Mouse (Mus musculus): ENCODE data around the gene Tdrd6. TPM values are rescaled to one million over a fixed set of nuclear protein-coding genes. Genes with fewer than 3 reads are reported as not detected.

The Tdrd6 gene
- total and polyA plus RNA-seq, 2 experiments from 2014 or later, result 0.75 to 1.4 TPM

DNA sequence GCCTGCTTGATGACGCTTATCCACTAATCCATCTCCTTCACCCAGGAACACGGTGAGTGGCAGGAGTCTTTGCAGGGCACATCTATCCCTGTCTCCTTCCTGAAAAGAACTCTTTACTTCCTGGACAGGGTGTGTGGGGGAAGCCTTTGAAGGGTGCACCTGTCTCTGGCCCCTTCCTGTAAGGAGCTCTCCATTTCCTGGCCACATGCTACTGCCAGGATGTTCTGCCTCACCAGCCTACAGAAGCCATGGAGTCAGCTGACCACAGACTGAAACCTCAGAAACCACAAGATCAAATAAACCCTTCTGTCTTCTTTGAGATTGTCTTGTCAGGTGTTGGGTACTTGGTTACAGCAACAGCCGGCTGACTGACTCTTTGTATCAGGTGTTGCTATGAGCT, 15.0 kb upstream of the Tdrd6 start:
- H3K9me3 ChIP-seq (ENCODE audit: low read length), result no peaks in the 10 kb centered on the region
- no peak overlapping the region for H3K27ac ChIP-seq (ENCODE audit: low read depth, low read length)
- no peaks in the 10 kb centered on the region for H3K27me3 ChIP-seq (ENCODE audit: insufficient read depth, low read length)
- no peak overlapping the region for H3K4me2 ChIP-seq (ENCODE audit: low read depth, low read length, poor library complexity, severe bottlenecking)
- H3K9ac ChIP-seq (replicated peaks; ENCODE audit: low read length, poor library complexity, severe bottlenecking), result no peak overlapping the region
- no peaks in the 10 kb centered on the region for H3K4me1 ChIP-seq (ENCODE audit: insufficient read depth, low read length)
- H3K36me3 ChIP-seq (ENCODE audit: insufficient read depth, low read length), result peaks cover 29% of the 10 kb centered on the region
- TF ChIP-seq CTCF (IDR thresholded peaks at IDR 0.05), result no peak
- ATAC-seq (ENCODE audit: low FRiP score) (no peak), DNase-seq (ENCODE audit: low spot score) (no peak)
- no peak overlapping the region for H3K4me3 ChIP-seq (ENCODE audit: low read depth, low read length)
- 89% methylated on average over 3 of the region's 3 CpGs for WGBS

DNA sequence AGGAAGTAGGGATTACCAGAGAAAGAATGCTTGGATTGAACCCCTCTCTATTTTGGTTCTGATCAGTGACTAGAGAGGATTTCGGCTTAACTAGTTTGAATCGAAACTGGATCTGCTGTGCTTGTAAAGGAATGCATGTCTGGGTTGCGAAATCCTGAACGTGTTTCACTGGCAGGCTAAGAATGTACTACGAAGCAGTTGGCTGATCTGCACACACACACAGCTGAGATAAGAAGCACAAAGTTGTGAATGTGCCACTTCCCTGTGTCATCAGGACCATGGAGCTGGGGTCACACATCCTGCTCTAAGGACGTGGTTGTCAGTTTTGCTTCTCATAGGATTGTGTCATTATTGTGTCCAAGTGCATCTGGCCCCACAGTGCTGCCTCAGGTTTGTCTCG, 14.3 kb upstream of the Tdrd6 start:
- H3K4me1 ChIP-seq (ENCODE audit: insufficient read depth, low read length), result no peaks in the 10 kb centered on the region
- no peak overlapping the region for H3K27ac ChIP-seq (ENCODE audit: low read depth, low read length)
- no peak overlapping the region for H3K9ac ChIP-seq (replicated peaks; ENCODE audit: low read length, poor library complexity, severe bottlenecking)
- no peaks in the 10 kb centered on the region for H3K9me3 ChIP-seq (ENCODE audit: low read length)
- H3K36me3 ChIP-seq (ENCODE audit: insufficient read depth, low read length), result peaks cover 29% of the 10 kb centered on the region
- ATAC-seq (ENCODE audit: low FRiP score) (no peak), DNase-seq (ENCODE audit: low spot score) (no peak)
- H3K4me2 ChIP-seq (ENCODE audit: low read depth, low read length, poor library complexity, severe bottlenecking), result no peak overlapping the region
- H3K27me3 ChIP-seq (ENCODE audit: insufficient read depth, low read length), result no peaks in the 10 kb centered on the region
- 73% methylated on average over 7 of the region's 7 CpGs for WGBS
- no peak for TF ChIP-seq CTCF (IDR thresholded peaks at IDR 0.05)
- no peak overlapping the region for H3K4me3 ChIP-seq (ENCODE audit: low read depth, low read length)

DNA sequence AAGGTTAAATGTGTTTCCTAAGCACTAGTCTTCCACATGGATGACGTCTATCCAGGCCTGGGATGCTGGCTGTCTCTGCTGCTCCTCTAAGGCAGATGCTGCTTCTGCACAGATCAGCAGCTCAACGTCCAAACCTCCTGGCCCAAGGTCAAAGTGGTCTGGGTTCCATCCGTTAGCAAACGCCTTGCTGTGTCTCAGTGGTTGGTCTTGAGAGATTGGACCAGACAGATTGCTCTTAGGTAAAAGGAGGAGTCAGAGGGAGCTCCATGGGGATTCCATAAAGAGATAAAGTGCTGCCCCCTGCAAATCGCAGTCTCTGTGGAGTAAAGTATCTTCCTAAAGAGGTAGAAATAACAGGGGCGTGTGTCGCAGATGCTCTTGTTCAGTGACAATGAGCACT, 13.1 kb upstream of the Tdrd6 start:
- H3K27ac ChIP-seq (ENCODE audit: low read depth, low read length), result no peak overlapping the region
- no peaks in the 10 kb centered on the region for H3K27me3 ChIP-seq (ENCODE audit: insufficient read depth, low read length)
- WGBS, result 80% methylated on average over 7 of the region's 7 CpGs
- H3K4me1 ChIP-seq (ENCODE audit: insufficient read depth, low read length), result no peaks in the 10 kb centered on the region
- ATAC-seq (ENCODE audit: low FRiP score) (no peak), DNase-seq (ENCODE audit: low spot score) (no peak)
- no peaks in the 10 kb centered on the region for H3K9me3 ChIP-seq (ENCODE audit: low read length)
- no peak for TF ChIP-seq CTCF (IDR thresholded peaks at IDR 0.05)
- H3K9ac ChIP-seq (replicated peaks; ENCODE audit: low read length, poor library complexity, severe bottlenecking), result no peak overlapping the region
- H3K36me3 ChIP-seq (ENCODE audit: insufficient read depth, low read length), result peaks cover 29% of the 10 kb centered on the region
- H3K4me2 ChIP-seq (ENCODE audit: low read depth, low read length, poor library complexity, severe bottlenecking), result no peak overlapping the region
- H3K4me3 ChIP-seq (ENCODE audit: low read depth, low read length), result no peak overlapping the region

DNA sequence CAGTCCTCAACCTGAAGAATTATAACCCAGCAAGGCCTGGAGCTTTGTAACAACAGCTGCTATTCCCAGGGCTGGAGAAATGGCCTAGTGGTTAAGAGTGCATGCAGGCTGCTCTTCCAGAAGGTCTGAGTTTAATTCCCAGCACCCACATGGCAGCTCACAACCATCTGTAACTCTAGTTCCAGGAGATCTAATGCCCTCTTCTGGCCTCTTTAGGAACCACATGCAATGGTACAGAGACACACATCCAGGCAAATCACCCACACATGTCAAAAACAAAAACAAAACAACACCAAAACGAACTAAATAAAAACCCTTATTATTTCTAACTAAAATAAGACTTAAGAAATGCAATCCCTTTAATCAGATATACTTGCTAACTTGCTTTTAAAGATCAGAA, 10.7 kb upstream of the Tdrd6 start:
- Histone ChIP-seq H3K4me1 (ENCODE audit: insufficient read depth, low read length) (no peaks in the 10 kb centered on the region), H3K4me3 (ENCODE audit: low read depth, low read length) (no peak overlapping the region), H3K9me3 (ENCODE audit: low read length) (no peaks in the 10 kb centered on the region), H3K27ac (ENCODE audit: low read depth, low read length) (no peak overlapping the region), H3K4me2 (ENCODE audit: low read depth, low read length, poor library complexity, severe bottlenecking) (no peak overlapping the region), H3K9ac (replicated peaks; ENCODE audit: low read length, poor library complexity, severe bottlenecking) (no peak overlapping the region), H3K27me3 (ENCODE audit: insufficient read depth, low read length) (no peaks in the 10 kb centered on the region), H3K36me3 (ENCODE audit: insufficient read depth, low read length) (peaks cover 26% of the 10 kb centered on the region)
- DNase-seq (ENCODE audit: low spot score) (no peak), ATAC-seq (ENCODE audit: low FRiP score) (no peak)
- peak; percentile 31; the same call in 1 of the 2 replicates for TF ChIP-seq CTCF (IDR thresholded peaks at IDR 0.05)
- WGBS, result 95% methylated on average over 1 of the region's 1 CpGs

DNA sequence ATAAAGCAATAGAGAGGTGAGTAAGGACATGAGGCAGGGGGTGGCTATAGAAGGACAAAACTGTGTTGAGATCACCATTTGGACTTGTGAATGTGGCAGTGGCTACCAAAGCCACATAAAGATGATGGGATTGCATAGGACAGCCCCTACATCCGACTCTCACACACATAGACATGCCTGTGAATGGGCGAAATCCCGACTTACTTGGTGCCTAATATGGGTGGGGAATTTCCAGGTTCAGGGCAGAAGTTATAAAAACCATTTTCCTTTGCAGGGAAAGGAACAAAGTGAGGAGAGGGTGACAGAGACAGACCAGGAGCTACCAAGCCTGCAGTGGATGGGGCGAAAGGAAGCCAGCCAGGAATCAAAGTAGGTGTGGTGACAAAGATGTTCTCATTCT, 7.0 kb upstream of the Tdrd6 start:
- Histone ChIP-seq H3K36me3 (ENCODE audit: insufficient read depth, low read length) (no peaks in the 10 kb centered on the region; the same call in 1 of the 2 replicates), H3K9me3 (ENCODE audit: low read length) (no peaks in the 10 kb centered on the region), H3K9ac (replicated peaks; ENCODE audit: low read length, poor library complexity, severe bottlenecking) (no peak overlapping the region), H3K4me1 (ENCODE audit: insufficient read depth, low read length) (no peaks in the 10 kb centered on the region), H3K27ac (ENCODE audit: low read depth, low read length) (no peak overlapping the region), H3K4me3 (ENCODE audit: low read depth, low read length) (no peak overlapping the region), H3K4me2 (ENCODE audit: low read depth, low read length, poor library complexity, severe bottlenecking) (no peak overlapping the region), H3K27me3 (ENCODE audit: insufficient read depth, low read length) (no peaks in the 10 kb centered on the region)
- DNase-seq (ENCODE audit: low spot score), result no peak
- ATAC-seq (ENCODE audit: low FRiP score), result no peak
- no peak for TF ChIP-seq CTCF (IDR thresholded peaks at IDR 0.05)
- WGBS, result 96% methylated on average over 4 of the region's 4 CpGs

DNA sequence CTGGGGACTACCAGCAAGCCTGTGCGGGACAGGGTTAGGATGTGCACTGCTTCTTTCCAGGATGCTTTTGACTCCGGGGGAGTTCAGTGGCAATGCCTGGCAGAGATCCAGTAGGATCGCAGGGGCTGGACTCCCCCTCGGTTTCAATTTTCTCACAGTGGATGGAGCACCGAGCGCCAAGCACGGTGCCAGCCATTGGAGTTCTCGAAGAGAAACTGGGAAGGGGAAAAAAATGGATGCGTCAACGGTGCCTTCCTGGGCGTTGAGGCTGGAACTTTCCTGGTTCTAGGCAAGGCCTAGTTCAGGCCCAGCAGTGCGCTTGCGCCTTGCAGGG, 295 bp upstream of the Tdrd6 start:
- Histone ChIP-seq H3K9ac (replicated peaks; ENCODE audit: low read length, poor library complexity, severe bottlenecking) (peak overlapping the region; percentile 59; the same call in 1 of the 2 replicates), H3K9me3 (ENCODE audit: low read length) (no peaks in the 10 kb centered on the region; the same call in 1 of the 2 replicates), H3K27ac (ENCODE audit: low read depth, low read length) (no peak overlapping the region), H3K4me1 (ENCODE audit: insufficient read depth, low read length) (0 out of 2 replicates have a peak, but pooled peaks cover 6% of the 10 kb centered on the region), H3K4me3 (ENCODE audit: low read depth, low read length) (peak overlapping the region; percentile 41), H3K4me2 (ENCODE audit: low read depth, low read length, poor library complexity, severe bottlenecking) (peak overlapping the region; percentile 69), H3K27me3 (ENCODE audit: insufficient read depth, low read length) (peaks cover 17% of the 10 kb centered on the region), H3K36me3 (ENCODE audit: insufficient read depth, low read length) (no peaks in the 10 kb centered on the region)
- ATAC-seq (ENCODE audit: low FRiP score) (peak; percentile 12; the same call in 1 of the 2 replicates), DNase-seq (ENCODE audit: low spot score) (no peak)
- WGBS, result 44% methylated on average over 13 of the region's 13 CpGs
- TF ChIP-seq CTCF (IDR thresholded peaks at IDR 0.05), result no peak

All from midbrain, postnatal 0 days (tissue).